Mouse (Mus musculus) thymus, postnatal 0 days (tissue): Measurements from ENCODE around the gene Mex3a. TPM values are rescaled to one million over a fixed set of nuclear protein-coding genes. Genes with fewer than 3 reads are reported as not detected.
"Not testable (repeated sequence)": the region's sequence is repeated elsewhere in the genome, so short reads cannot be mapped to it uniquely, and the experiment has no call there.

ENCODE experiments used
- DNase-seq: peaks from one replicate; pipeline ENCODE4 v3.0.0-alpha.2; 2015; ENCODE audit warnings: low spot score
- microRNA counts: library from miRNA; unstranded; fragments of <30 nt; microRNA quantifications from one replicate; lab custom pipeline; 2015
- microRNA-seq: library from miRNA; unstranded; fragments of <30 nt; microRNA quantifications from one replicate; pipeline ENCODE4, GENCODE M21; 2016; ENCODE audit warnings: borderline number of aligned reads
- polyA plus RNA-seq: library from polyadenylated mRNA; unstranded; fragments of >200 nt; fragmentation: Nextera tagmentation; extraction: Ambion mirVana; gene quantifications from 2 replicates; pipeline ENCODE4 v1.2.1, GENCODE M21; 2015

Gene Mex3a
- polyA plus RNA-seq, 1 experiment from 2014 or later: 10.3 TPM

DNA sequence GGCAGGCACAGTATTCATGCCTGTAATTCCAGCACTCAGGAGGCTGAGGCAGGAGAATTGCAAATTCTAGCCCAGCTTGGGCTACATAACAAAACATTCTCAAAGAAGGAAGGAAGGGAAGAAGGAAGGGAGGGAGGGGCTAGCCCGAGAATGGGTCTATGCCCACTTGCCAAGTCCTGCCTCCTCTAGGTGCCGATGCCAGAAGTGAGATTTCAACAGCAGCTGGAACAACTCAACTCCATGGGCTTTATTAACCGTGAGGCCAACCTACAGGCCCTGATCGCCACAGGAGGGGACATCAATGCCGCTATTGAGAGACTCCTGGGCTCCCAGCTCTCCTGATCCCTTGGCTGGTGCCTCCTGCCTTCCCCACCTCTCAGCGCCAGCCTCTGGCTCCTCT, 35.7 kb downstream of the Mex3a start:
- DNase-seq: no peak

GRCm38 (mm10) chr3:88568615-88569014, 36.4 kb downstream of the Mex3a start:
- no peak for DNase-seq

DNA sequence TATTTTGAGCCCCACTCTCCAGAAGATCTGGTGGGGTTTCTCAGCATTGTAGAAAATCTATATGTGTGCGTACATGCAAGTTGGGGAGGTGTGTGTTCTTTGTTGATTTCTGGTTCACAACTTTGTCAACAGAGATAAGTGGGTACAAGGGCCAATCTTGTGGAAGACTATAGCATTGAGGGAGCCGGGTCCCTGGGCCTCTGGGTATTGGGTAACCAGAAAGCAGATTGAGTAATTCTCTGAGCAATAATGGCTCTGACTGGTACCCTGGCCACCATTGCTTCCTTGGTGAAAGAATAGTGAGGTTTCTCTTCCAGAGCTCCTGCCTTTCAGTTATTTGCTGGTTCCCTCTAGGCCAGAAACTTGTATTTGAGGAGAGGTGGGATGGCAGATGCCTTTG, 36.9 kb downstream of the Mex3a start:
- no peak for DNase-seq

DNA sequence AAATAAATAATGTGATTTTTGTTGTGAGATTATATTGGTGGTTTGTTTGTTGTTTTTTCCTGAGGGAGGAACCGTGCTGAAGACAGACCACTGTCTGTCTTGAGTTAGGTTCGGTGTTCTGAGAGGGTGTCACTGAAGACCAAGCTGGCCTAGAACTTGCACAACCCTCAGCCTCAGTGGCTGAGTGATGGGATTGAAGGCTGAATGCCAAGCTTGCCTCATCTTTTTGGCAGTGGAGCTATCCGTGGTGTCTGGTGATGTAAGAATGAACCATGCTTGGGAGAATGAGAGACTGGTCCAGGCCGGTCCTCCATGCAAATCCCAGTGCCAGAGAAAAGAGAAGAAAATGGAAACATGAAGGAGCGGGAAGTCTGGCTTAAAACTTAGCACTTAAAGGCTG, 37.5 kb downstream of the Mex3a start:
- no peak for DNase-seq

DNA sequence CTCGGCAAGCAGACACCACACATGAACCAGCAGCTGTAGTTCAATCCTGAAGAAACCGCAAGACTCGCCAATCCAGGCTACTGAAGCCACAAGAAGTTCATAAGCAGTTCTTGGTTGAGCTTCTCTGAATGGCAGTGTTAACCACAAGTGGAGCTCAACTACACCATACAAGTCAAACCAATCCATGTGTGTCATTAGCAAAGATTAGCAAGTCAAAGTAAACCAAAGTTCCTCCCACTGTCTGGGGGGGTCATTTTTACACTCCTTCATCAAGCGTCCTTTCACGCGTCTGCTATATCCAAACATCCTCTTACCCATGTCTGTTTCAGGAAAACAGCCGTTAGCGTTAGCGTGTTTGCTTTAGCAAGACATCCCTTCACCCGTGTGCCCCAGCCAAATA, 38.1 kb downstream of the Mex3a start:
- DNase-seq: no peak

GRCm38 (mm10) chr3:88571856-88572255, 39.7 kb downstream of the Mex3a start:
- no peak for DNase-seq

GRCm38 (mm10) chr3:88572835-88573234, 40.6 kb downstream of the Mex3a start:
- DNase-seq: no peak

GRCm38 (mm10) chr3:88573810-88574209, 41.6 kb downstream of the Mex3a start:
- no peak for DNase-seq

DNA sequence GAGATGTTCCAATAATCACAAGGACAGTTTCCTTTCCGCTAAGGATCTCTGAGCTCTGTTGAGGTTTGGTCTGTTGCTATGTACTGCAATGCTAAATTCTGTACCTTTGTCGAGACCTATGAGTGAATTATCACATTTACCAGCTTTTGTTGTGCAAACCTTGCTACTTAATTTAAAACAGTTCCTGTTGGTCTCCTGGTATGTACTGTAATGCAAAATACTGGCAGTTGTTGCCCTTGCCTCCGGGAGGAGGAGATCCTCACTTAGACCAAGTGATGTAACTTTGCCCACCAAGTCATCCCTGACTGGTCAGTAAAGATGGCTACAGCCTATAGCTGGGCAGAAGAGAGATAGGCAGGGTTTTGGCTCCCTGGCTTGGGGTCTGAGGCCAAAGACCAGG, 43.3 kb downstream of the Mex3a start, which contains the start of gene Ssr2:
Ssr2 (plus strand) TSS at position 337 of the 400 bp plus-strand sequence.
- no peak for DNase-seq

DNA sequence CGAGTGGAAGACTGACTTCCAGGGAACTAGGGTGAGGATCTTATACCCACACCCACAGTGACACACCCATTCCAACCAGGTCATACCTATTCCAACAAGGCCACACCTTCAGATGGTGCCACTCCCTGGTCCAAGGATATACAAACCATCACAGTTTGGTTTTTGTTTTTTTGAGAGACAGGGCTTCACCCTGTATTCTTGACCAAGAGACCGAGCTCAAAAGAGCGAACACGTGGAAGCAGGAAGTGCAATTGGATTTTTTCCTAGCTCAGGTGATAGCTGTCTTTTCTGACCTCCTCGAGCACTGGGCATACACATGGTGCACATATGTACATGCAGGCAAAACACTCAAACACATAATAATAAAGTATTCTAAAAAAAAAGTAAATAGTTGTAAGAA, 45.7 kb downstream of the Mex3a start:
- DNase-seq: not testable (repeated sequence)

DNA sequence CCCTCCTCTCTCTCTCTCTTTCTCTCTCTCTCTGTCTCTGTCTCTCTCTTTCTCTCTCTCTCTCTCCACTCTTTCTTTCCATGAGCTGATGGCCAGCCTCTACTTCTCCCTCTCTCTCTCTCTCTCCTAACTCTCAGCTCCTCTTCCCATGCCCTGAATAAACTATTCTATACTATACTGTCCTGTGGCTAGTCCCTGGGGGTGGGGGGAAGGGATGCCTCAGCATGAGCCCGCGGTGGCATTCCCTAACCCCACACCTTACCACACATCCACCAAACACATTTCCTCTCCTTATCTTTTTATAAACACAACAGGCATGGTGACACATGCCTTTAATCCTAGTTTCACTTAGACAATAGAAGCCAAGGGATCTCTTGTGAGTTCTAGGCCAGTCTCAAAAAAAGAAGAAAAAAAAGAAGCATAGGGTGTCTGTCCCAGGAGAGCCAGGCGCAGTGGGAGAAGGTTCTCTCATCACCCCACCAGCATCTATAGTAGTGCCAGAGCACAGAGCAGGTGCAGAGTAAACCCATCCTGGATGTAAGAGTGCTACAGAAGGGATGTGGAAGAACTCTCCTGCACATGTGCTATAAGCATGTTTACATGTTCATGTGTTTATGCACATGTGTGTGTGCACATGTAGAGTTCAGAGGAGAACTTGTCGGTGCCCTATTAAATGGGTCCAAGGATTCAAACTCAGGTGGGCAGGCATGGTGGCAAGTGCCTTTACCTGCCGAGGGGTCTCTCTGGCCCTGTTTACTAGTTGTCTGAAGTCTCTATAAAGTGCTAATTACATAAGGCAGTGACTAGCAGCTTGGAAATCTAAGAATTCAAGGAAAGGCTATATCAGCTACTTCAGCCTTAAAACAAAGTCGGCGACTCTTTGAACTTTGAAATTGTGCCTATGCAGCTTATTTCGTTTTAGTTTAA, 46.6 kb downstream of the Mex3a start:
- no peak for DNase-seq

- peak; percentile 82 for DNase-seq
These were observed 47.4 kb downstream of the Mex3a start for GRCm38 (mm10) chr3:88579454-88580117.

DNA sequence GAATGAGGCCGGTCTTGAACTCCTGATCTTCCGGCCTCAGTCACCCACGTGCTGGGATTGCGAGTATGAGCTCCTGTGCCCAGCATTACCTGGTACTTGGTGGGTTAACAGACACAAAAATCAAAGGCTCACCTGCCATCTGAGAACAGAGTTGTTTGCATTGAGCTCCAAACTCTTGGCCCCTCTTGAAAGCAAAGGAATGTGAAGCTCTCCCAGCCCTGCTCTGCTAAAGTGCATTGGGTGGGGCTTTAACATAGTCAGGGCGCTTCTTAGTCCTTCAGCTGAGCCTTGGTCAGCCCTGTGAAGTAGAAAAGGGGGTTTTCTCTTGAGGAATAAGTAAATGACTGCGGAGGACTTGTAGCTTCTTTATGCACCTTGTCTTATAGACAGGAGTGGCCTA, 53.6 kb downstream of the Mex3a start:
- no peak for DNase-seq

GRCm38 (mm10) chr3:88586640-88587039, 54.4 kb downstream of the Mex3a start:
- no peak for DNase-seq

GRCm38 (mm10) chr3:88590246-88590645, 58.1 kb downstream of the Mex3a start:
- DNase-seq: no peak

MicroRNA genes within 50 kb of the gene (microRNA counts, 519-probe panel; counts per million panel counts)
- microRNA mmu-miR-1905 (lab: Ali Mortazavi, UCI): 473 counts per million, percentile 71 among the panel's probes with 10 or more counts

Small RNA genes within 50 kb of the gene (microRNA-seq; reads per million reads assigned to microRNA genes)
- gene Mir1905: not detected

Other genes starting within 250 kb of the Mex3a start
- 0.33 TPM in 1 of 2 replicates, not detected in the other for gene Gm38392, start 245.2 kb upstream of the Mex3a start, polyA plus RNA-seq
- 15.6 and 16.2 TPM in 2 replicates for gene Tsacc, start 235.4 kb upstream of the Mex3a start, polyA plus RNA-seq
- 401 and 428 TPM in 2 replicates for gene Cct3, start 235.3 kb upstream of the Mex3a start, polyA plus RNA-seq
- gene Glmp, start 207.4 kb upstream of the Mex3a start, polyA plus RNA-seq: 209 and 236 TPM in 2 replicates
- gene Tmem79, start 196.2 kb upstream of the Mex3a start, polyA plus RNA-seq: 3.0 and 4.1 TPM in 2 replicates
- gene Smg5, start 196.1 kb upstream of the Mex3a start, polyA plus RNA-seq: 30.0 and 35.4 TPM in 2 replicates
- 0.49 and 0.56 TPM in 2 replicates for gene Paqr6, start 167.8 kb upstream of the Mex3a start, polyA plus RNA-seq
- 2.6 TPM in 2 replicates for gene Bglap3, start 159.7 kb upstream of the Mex3a start, polyA plus RNA-seq
- gene Bglap2, start 153.7 kb upstream of the Mex3a start, polyA plus RNA-seq: 0.83 and 1.1 TPM in 2 replicates
- gene Bglap, start 147.9 kb upstream of the Mex3a start, polyA plus RNA-seq: 0.80 and 1.2 TPM in 2 replicates
- gene Pmf1, start 122.1 kb upstream of the Mex3a start, polyA plus RNA-seq: 144 and 151 TPM in 2 replicates
- gene Slc25a44, start 107.3 kb upstream of the Mex3a start, polyA plus RNA-seq: 9.6 and 12.3 TPM in 2 replicates
- gene Sema4a, start 71.2 kb upstream of the Mex3a start, polyA plus RNA-seq: 14.6 and 15.1 TPM in 2 replicates
- 40.6 and 43.8 TPM in 2 replicates for gene Lmna, start 22.4 kb upstream of the Mex3a start, polyA plus RNA-seq
- 2.7 and 3.5 TPM in 2 replicates for gene Rab25, start 15.9 kb downstream of the Mex3a start, polyA plus RNA-seq
- 150 and 153 TPM in 2 replicates for gene Lamtor2, start 20.7 kb downstream of the Mex3a start, polyA plus RNA-seq
- 14.6 and 16.2 TPM in 2 replicates for gene Ubqln4, start 21.4 kb downstream of the Mex3a start, polyA plus RNA-seq
- gene Ssr2, start 43.5 kb downstream of the Mex3a start, polyA plus RNA-seq: 206 and 212 TPM in 2 replicates
- gene Arhgef2, start 73.6 kb downstream of the Mex3a start, polyA plus RNA-seq: 64.2 and 94.5 TPM in 2 replicates
- gene Rxfp4, start 120.7 kb downstream of the Mex3a start, polyA plus RNA-seq: not detected in 2 replicates
- 69.4 and 75.2 TPM in 2 replicates for gene Khdc4, start 153.4 kb downstream of the Mex3a start, polyA plus RNA-seq
- gene Rit1, start 184.4 kb downstream of the Mex3a start, polyA plus RNA-seq: 55.5 and 55.6 TPM in 2 replicates
- gene Syt11, start 242.8 kb downstream of the Mex3a start, polyA plus RNA-seq: 1.7 TPM in 2 replicates